Mouse (Mus musculus): ENCODE data around the gene Fam111a. TPM values are rescaled to one million over a fixed set of nuclear protein-coding genes. Genes with fewer than 3 reads are reported as not detected.
"Not testable (repeated sequence)": the region's sequence is repeated elsewhere in the genome, so short reads cannot be mapped to it uniquely, and the experiment has no call there.

Fam111a gene
- polyA plus RNA-seq (2015; fragmentation: Nextera tagmentation; extraction: Ambion mirVana) = 7.8 and 8.0 TPM in 2 replicates

- not testable (repeated sequence) for H3K27me3 ChIP-seq; H3K27ac ChIP-seq; H3K9ac ChIP-seq; H3K4me3 ChIP-seq; H3K4me1 ChIP-seq (replicated peaks); H3K9me3 ChIP-seq; H3K4me2 ChIP-seq; H3K36me3 ChIP-seq; ATAC-seq (ENCODE audit: low FRiP score)
- WGBS = 98% methylated on average over 11 of the region's 11 CpGs
Observed at GRCm38 (mm10) chr19:12545440-12545839, at the start of gene Fam111a. TSS of gene Fam111a (plus strand) at chr19:12545740.

- Histone ChIP-seq H3K4me1 (replicated peaks) (peaks cover 79% of the 10 kb centered on the region), H3K27ac (peak overlapping the region; percentile 97)
- 54% methylated on average over 2 of the region's 2 CpGs for WGBS
Observed at GRCm38 (mm10) chr19:12496241-12496640, 49.3 kb upstream of the Fam111a start.

GRCm38 (mm10) chr19:12497909-12498308, 47.6 kb upstream of the Fam111a start:
- ATAC-seq (ENCODE audit: low FRiP score) = no peak
- 32% methylated on average over 2 of the region's 2 CpGs for WGBS
- peak overlapping the region; percentile 95; the same call in 1 of the 2 replicates for H3K4me3 ChIP-seq

More at GRCm38 (mm10) chr19:12496241-12496640, 49.3 kb upstream of the Fam111a start:
- ATAC-seq (ENCODE audit: low FRiP score) = no peak
- no peak overlapping the region for H3K4me2 ChIP-seq
- no peak overlapping the region for H3K4me3 ChIP-seq
- H3K9me3 ChIP-seq = no peaks in the 10 kb centered on the region
- H3K9ac ChIP-seq = no peak overlapping the region
- no peaks in the 10 kb centered on the region for H3K27me3 ChIP-seq
- peaks cover 12% of the 10 kb centered on the region for H3K36me3 ChIP-seq

GRCm38 (mm10) chr19:12498321-12498720, 47.2 kb upstream of the Fam111a start:
- Histone ChIP-seq H3K9ac (0 out of 2 replicates have a peak overlapping the region, but pooled peaks have one; percentile 99), H3K9me3 (no peaks in the 10 kb centered on the region), H3K27me3 (no peaks in the 10 kb centered on the region), H3K4me2 (peak overlapping the region; percentile 75), H3K4me1 (replicated peaks) (peaks cover 61% of the 10 kb centered on the region), H3K36me3 (no peaks in the 10 kb centered on the region), H3K27ac (peak overlapping the region; percentile 97), H3K4me3 (peak overlapping the region; percentile 95)
- no peak for ATAC-seq (ENCODE audit: low FRiP score)
- WGBS = 27% methylated on average over 4 of the region's 4 CpGs

More at GRCm38 (mm10) chr19:12497909-12498308, 47.6 kb upstream of the Fam111a start:
- H3K9ac ChIP-seq = 0 out of 2 replicates have a peak overlapping the region, but pooled peaks have one; percentile 99
- peaks cover 63% of the 10 kb centered on the region for H3K4me1 ChIP-seq (replicated peaks)
- no peaks in the 10 kb centered on the region for H3K9me3 ChIP-seq
- H3K36me3 ChIP-seq = no peaks in the 10 kb centered on the region
- peak overlapping the region; percentile 75 for H3K4me2 ChIP-seq
- peak overlapping the region; percentile 97 for H3K27ac ChIP-seq
- H3K27me3 ChIP-seq = no peaks in the 10 kb centered on the region

GRCm38 (mm10) chr19:12498941-12499340, 46.6 kb upstream of the Fam111a start:
- Histone ChIP-seq H3K9ac (peak overlapping the region; percentile 99), H3K4me2 (peak overlapping the region; percentile 75), H3K27me3 (no peaks in the 10 kb centered on the region), H3K4me1 (replicated peaks) (peaks cover 55% of the 10 kb centered on the region), H3K36me3 (no peaks in the 10 kb centered on the region), H3K27ac (peak overlapping the region; percentile 97), H3K4me3 (peak overlapping the region; percentile 95), H3K9me3 (no peaks in the 10 kb centered on the region)
- no peak for ATAC-seq (ENCODE audit: low FRiP score)
- 22% methylated on average over 1 of the region's 1 CpGs for WGBS

- Histone ChIP-seq H3K9me3 (no peaks in the 10 kb centered on the region), H3K4me1 (replicated peaks) (peaks cover 49% of the 10 kb centered on the region), H3K27me3 (no peaks in the 10 kb centered on the region), H3K27ac (peak overlapping the region; percentile 97), H3K9ac (peak overlapping the region; percentile 99), H3K36me3 (no peaks in the 10 kb centered on the region), H3K4me2 (peak overlapping the region; percentile 75), H3K4me3 (peak overlapping the region; percentile 95)
- 2% methylated on average over 2 of the region's 2 CpGs for WGBS
- no peak for ATAC-seq (ENCODE audit: low FRiP score)
Observed at GRCm38 (mm10) chr19:12499485-12499884, 46.1 kb upstream of the Fam111a start.

- 4% methylated on average over 3 of the region's 3 CpGs for WGBS
- Histone ChIP-seq H3K9ac (peak overlapping the region; percentile 99), H3K4me1 (replicated peaks) (peaks cover 44% of the 10 kb centered on the region), H3K4me3 (peak overlapping the region; percentile 95), H3K27me3 (no peaks in the 10 kb centered on the region), H3K27ac (peak overlapping the region; percentile 97), H3K36me3 (no peaks in the 10 kb centered on the region), H3K9me3 (no peaks in the 10 kb centered on the region), H3K4me2 (peak overlapping the region; percentile 75)
- peak; percentile 18 for ATAC-seq (ENCODE audit: low FRiP score)
Observed at GRCm38 (mm10) chr19:12500124-12500523, 45.4 kb upstream of the Fam111a start.

GRCm38 (mm10) chr19:12500881-12501311, 44.6 kb upstream of the Fam111a start:
- no peaks in the 10 kb centered on the region for H3K36me3 ChIP-seq
- 1% methylated on average over 27 of the region's 38 CpGs for WGBS
- peak overlapping the region; percentile 97 for H3K27ac ChIP-seq
- peak overlapping the region; percentile 75 for H3K4me2 ChIP-seq
- peak; percentile 65 for ATAC-seq (ENCODE audit: low FRiP score)
- H3K9me3 ChIP-seq = no peaks in the 10 kb centered on the region
- peak overlapping the region; percentile 99 for H3K9ac ChIP-seq
- peak overlapping the region; percentile 95 for H3K4me3 ChIP-seq
- H3K4me1 ChIP-seq (replicated peaks) = peaks cover 36% of the 10 kb centered on the region
- no peaks in the 10 kb centered on the region for H3K27me3 ChIP-seq

- peaks cover 31% of the 10 kb centered on the region for H3K4me1 ChIP-seq (replicated peaks)
- H3K4me3 ChIP-seq = peak within 1 kb of the TSS; percentile 95
- H3K4me2 ChIP-seq = peak within 1 kb of the TSS; percentile 75
- H3K27ac ChIP-seq = peak within 1 kb of the TSS; percentile 97
- peak within 1 kb of the TSS; percentile 99 for H3K9ac ChIP-seq
- H3K27me3 ChIP-seq = no peaks in the 10 kb centered on the region
- under 1% methylated on average over 69 of the region's 80 CpGs for WGBS
- ATAC-seq (ENCODE audit: low FRiP score) = peak; percentile 93
- no peaks in the 10 kb centered on the region for H3K9me3 ChIP-seq
- no peaks in the 10 kb centered on the region for H3K36me3 ChIP-seq
Observed at GRCm38 (mm10) chr19:12501370-12502347, 43.9 kb upstream of the Fam111a start, which contains the start of gene Dtx4. TSS of gene Dtx4 (minus strand) at chr19:12501454.

- H3K4me2 ChIP-seq = no peak overlapping the region
- H3K9ac ChIP-seq = no peak overlapping the region
- no peak overlapping the region for H3K4me3 ChIP-seq
- no peaks in the 10 kb centered on the region for H3K36me3 ChIP-seq
- no peaks in the 10 kb centered on the region for H3K27me3 ChIP-seq
- H3K4me1 ChIP-seq (replicated peaks) = peaks cover 31% of the 10 kb centered on the region
- H3K27ac ChIP-seq = no peak overlapping the region
- ATAC-seq (ENCODE audit: low FRiP score) = no peak
- WGBS = 90% methylated on average over 7 of the region's 7 CpGs
- H3K9me3 ChIP-seq = no peaks in the 10 kb centered on the region
Observed at GRCm38 (mm10) chr19:12502756-12503155, 42.8 kb upstream of the Fam111a start.

- no peak overlapping the region for H3K9ac ChIP-seq
- no peak overlapping the region for H3K4me2 ChIP-seq
- H3K27ac ChIP-seq = no peak overlapping the region
- no peaks in the 10 kb centered on the region for H3K4me1 ChIP-seq (replicated peaks)
- H3K4me3 ChIP-seq = no peak overlapping the region
- ATAC-seq (ENCODE audit: low FRiP score) = no peak
- H3K9me3 ChIP-seq = no peaks in the 10 kb centered on the region
- H3K27me3 ChIP-seq = no peaks in the 10 kb centered on the region
- H3K36me3 ChIP-seq = no peaks in the 10 kb centered on the region
Observed at GRCm38 (mm10) chr19:12514621-12515020, 30.9 kb upstream of the Fam111a start.

Measured in hindbrain, embryonic 13.5 days (tissue).